Mouse (Mus musculus): ENCODE data around the gene Lrrc4. TPM values are rescaled to one million over a fixed set of nuclear protein-coding genes. Genes with fewer than 3 reads are reported as not detected.

Gene Lrrc4
- total RNA-seq, 2 experiments from 2014 or later, result 0.23 to 0.36 TPM

DNA sequence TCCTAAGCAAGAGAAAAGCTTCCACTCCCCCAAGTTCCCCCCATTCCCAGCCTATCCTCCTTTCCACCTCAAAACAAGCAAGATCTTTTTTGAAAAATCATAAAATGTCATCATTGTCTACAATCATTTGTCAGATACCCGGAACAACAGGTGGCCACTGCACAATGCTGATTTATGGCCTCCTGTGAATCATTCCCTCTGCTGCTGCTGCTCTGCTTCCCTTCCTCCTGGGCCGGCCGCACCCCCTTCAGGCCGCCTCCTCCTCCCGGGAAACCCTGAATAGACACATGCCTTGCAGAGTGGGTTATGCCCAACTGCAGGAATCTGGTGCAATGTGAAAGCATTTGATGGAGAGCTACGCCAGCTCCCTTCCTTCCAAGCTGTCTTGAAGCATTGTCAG is 3.0 kb downstream of the Lrrc4 start:
- intact Hi-C loops (cut with DNase I), result no loop called here
- DNase-seq (ENCODE audit: low spot score), result no peak

- intact Hi-C loops (cut with DNase I), result no loop called here
- no peak for DNase-seq (ENCODE audit: low spot score)
Observed at GRCm38 (mm10) chr6:28827565-28827964, 4.0 kb downstream of the Lrrc4 start.

- intact Hi-C loops (cut with DNase I), result no loop called here
Observed at GRCm38 (mm10) chr6:28826689-28827389, 4.7 kb downstream of the Lrrc4 start.

DNA sequence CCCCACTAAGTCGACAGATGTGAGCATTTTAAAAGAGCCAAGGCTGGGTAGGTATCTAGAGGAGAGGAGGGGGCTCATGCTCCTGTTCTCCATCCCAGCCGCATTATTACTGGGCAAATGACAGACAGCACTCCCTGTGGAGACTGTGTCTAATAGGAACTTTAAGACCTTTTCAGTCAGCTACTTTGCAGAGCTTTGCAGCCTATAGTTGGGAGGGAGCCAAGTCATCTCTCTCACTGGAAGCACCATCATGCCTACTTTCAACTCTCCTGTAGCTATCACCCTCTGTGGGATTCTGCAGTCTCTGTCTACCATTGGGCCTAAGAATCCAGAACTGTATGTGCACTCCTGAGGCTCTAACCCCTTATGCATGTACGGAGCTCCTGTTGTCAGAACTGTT is 5.7 kb downstream of the Lrrc4 start:
- no peak for DNase-seq (ENCODE audit: low spot score)
- intact Hi-C loops (cut with DNase I), result no loop called here

More at GRCm38 (mm10) chr6:28826689-28827389, 4.7 kb downstream of the Lrrc4 start:
- no peak for DNase-seq (ENCODE audit: low spot score)

GRCm38 (mm10) chr6:28823802-28824201 is 7.7 kb downstream of the Lrrc4 start:
- DNase-seq (ENCODE audit: low spot score), result no peak
- intact Hi-C loops (cut with DNase I), result no loop called here

DNA sequence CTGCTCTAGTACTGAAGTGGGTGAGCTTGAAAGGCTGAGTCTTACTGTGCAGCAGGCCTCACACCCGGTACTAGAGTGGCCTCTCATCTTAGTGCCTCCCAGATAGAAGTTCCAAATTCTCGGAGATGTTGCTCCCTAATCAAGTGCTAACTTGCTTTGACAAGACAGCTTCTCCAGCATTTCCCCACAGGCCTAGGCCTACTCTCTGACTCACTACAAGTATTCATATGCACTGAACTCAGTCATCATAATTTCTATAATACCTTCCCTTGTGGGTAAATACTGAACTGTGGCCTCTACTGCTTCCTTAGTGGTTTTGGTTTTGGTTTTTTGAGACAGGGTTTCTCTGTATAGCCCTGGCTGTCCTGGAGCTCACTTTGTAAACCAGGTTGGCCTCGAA is 8.2 kb downstream of the Lrrc4 start:
- DNase-seq (ENCODE audit: low spot score), result no peak

DNA sequence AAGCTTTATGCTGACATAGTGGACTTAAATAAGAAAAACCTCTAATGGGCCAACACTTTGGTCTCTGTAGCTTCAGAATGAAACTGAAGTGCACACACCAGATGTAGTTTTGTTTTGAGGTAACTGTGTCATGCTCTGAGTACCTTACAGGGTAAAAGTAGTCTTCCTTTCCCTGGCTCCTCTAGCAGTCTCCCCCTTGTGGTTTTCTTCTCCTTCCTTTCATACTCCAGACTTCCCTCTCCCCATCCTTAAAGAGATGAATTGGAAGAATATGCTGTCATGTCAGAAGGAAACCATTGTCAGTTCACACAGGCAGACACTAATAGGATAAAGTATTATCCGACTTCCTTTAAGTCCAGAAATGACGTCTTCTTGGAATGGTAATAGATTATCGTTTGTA is 9.3 kb downstream of the Lrrc4 start:
- no peak for DNase-seq (ENCODE audit: low spot score)
- intact Hi-C loops (cut with DNase I), result no loop called here

More for the DNA sequence above, 8.2 kb downstream of the Lrrc4 start:
- intact Hi-C loops (cut with DNase I), result no loop called here

GRCm38 (mm10) chr6:28819509-28820358 is 11.8 kb downstream of the Lrrc4 start:
- DNase-seq (ENCODE audit: low spot score), result no peak
- intact Hi-C loops (cut with DNase I), result no loop called here

DNA sequence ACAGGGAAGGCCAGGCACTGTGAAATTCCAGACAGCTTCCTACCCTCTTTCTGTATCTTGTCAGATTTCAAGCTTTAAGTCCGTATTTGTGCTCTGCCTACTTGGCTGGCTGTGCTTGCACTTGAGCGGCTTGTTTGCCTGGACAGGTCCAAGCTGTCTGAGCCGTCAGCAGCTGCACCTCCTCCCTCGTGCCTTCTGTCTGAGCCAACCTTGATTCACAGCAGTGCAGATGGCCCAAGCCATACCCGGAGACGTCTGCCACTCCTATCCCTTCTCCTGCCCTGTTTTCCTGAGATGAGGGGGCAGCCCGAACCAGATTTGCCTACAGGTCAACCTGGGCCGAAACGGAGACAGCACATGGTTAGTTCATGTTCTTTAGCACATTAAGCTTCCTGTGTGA is 14.5 kb downstream of the Lrrc4 start:
- intact Hi-C loops (cut with DNase I), result no loop called here
- DNase-seq (ENCODE audit: low spot score), result no peak

DNA sequence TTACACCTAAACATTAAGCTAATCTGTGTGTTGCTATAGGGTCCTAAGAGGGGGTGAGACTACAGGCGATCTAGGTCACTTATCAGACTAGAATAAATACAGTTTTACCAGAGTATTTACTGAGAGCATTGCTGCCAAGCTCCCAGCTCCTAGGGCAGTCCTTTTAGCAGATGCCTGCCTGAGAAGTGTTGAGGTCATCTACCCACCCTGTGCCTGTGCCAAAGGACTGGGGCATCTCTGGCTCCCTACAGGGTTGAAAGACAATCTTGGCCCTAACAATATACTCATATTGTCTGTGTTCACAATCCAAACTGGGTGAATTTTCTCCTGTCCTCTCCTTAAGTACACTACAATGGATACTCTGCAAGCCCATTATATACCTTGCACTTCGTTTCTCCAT is 16.7 kb downstream of the Lrrc4 start:
- intact Hi-C loops (cut with DNase I), result no loop called here
- DNase-seq (ENCODE audit: low spot score), result no peak

DNA sequence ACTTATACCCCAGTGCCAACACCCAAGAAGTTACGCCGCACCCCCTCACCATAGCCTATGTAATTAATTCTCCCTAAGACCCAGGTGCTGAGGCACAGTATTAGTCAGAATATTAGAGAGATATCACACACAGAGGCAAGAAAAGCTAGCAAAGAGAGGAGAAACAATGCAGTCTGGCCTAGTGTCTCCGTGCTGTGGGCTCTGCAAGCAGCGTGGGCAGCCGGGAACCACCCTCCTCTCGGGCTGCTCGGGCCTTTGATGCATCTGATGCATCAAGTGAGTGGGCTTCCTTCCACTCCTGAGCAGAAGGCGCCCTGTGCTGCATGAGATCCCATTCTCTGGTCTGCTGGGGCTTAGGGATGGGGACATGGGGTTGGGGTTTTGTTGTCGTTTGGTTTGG is 18.5 kb downstream of the Lrrc4 start:
- DNase-seq (ENCODE audit: low spot score), result no peak
- intact Hi-C loops (cut with DNase I), result no loop called here

- no peak for DNase-seq (ENCODE audit: low spot score)
- intact Hi-C loops (cut with DNase I), result no loop called here
Observed at GRCm38 (mm10) chr6:28804751-28805150, 26.8 kb downstream of the Lrrc4 start.

DNA sequence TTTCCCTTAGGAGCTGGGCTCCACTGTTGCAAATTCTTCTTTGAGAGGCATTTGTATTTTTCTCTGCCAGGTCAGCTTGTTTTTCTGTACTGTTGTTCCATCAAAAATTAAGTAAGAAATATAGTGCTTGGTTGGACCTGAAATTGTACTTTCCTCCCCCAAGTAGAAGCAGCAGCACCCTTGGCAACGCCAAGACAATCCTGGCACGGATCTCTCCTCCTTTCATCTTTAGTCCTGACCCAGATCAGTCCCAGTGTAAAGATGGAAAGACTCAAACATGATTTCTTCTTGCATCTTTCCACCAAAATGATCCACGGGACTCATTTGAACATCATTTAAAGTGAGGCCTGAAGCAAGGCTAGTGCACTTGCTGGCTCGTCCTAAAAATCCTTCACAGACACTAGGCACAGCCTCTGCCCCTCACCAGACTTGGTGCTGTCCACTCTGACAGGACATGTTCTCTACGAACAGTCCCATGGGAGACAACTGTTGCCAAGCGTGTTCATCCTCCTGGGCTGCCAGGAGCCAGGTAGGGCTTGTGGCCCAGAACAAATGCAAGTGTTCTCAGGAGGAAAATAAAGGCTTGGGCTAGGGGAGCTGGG is 27.8 kb downstream of the Lrrc4 start:
- intact Hi-C loops (cut with DNase I), result no loop called here
- DNase-seq (ENCODE audit: low spot score), result no peak

GRCm38 (mm10) chr6:28800976-28801375 is 30.6 kb downstream of the Lrrc4 start:
- DNase-seq (ENCODE audit: low spot score), result no peak
- intact Hi-C loops (cut with DNase I), result no loop called here

DNA sequence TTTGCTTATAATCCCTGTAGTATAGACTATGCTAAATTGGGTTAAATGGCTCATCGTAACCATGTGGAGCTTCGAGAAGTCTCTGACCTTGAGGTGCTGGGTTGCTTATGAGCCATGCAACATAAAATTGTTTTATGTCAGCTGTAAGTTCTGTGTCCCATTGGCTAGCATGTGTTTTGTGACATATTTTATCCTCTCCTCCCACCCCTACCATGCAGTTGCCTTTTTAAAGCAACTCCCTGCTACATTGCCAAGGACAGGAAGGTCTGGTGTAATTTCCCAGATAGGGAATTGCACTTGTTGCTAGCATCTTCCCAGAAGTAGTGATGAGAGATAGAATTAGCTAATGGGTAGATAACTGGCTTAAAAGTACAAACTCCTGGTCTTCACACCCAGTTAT is 31.7 kb downstream of the Lrrc4 start:
- no peak for DNase-seq (ENCODE audit: low spot score)
- intact Hi-C loops (cut with DNase I), result no loop called here

GRCm38 (mm10) chr6:28795792-28796515 is 35.6 kb downstream of the Lrrc4 start:
- intact Hi-C loops (cut with DNase I), result no loop called here

DNA sequence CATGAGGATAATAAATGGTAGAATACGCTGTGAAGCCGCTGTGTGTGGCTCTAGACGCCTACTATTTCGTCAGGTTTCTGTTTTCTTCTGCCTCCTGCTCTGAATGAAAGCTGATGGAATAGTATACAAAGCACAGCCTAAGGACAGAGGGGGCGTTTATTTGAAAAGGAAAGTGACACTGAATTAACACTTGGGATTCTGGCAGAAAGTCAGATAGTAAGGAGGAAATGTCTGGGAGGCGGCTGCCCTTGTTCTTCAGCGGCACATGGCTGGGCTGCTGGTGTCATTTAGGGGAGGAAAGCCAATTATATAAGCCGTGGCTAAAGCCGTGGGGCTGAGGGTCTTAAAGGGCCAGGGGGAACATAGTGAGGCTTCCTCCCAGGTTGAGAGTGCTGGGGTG is 36.2 kb downstream of the Lrrc4 start:
- no peak for DNase-seq (ENCODE audit: low spot score)
- intact Hi-C loops (cut with DNase I), result no loop called here

More at GRCm38 (mm10) chr6:28795792-28796515, 35.6 kb downstream of the Lrrc4 start:
- DNase-seq (ENCODE audit: low spot score), result no peak

- intact Hi-C loops (cut with DNase I), result no loop called here
- DNase-seq (ENCODE audit: low spot score), result no peak
Observed at GRCm38 (mm10) chr6:28791809-28792208, 39.7 kb downstream of the Lrrc4 start.

DNA sequence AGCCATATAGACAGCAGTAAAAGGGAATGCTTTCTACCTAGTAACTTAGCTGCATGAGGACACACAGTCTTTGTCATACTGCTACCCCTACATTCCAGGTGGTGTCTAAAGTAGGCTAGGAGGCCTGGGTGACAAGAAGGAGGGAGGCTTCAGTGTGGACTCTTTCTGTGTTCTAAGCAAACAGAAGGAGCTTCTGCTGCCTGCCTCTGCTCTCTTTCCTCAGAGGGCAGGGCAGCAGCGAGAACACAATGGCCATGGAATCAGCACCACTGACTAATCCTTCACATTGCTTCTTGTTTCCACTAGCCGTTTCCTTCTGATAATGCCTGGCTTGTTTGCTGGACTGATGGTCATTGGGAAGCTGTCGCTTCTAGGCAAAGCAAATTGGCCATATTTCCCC is 40.4 kb downstream of the Lrrc4 start:
- DNase-seq (ENCODE audit: low spot score), result no peak

GRCm38 (mm10) chr6:28789685-28790084 is 41.9 kb downstream of the Lrrc4 start:
- no peak for DNase-seq (ENCODE audit: low spot score)
- intact Hi-C loops (cut with DNase I), result no loop called here

More for the DNA sequence above, 40.4 kb downstream of the Lrrc4 start:
- intact Hi-C loops (cut with DNase I), result no loop called here

All from heart, postnatal 25 days (tissue).